Mouse (Mus musculus) layer of hippocampus, postnatal 25 days (tissue): ENCODE results near the gene 9130204L05Rik. TPM values are rescaled to one million over a fixed set of nuclear protein-coding genes. Genes with fewer than 3 reads are reported as not detected.

Experiments
- DNase-seq, 2 experiments: peaks; one replicate each; pipeline ENCODE4 v3.0.0; 2022; ENCODE audit warnings: mixed read lengths in 2 of 2, low spot score in 1 of 2; ENCODE audit errors: extremely low spot score in 1 of 2
- total RNA-seq, 2 experiments: library from RNA; stranded (reverse); gene quantifications; 2 replicates each; pipeline ENCODE4 v1.2.3; 2021

Gene 9130204L05Rik
- not detected for total RNA-seq

GRCm38 (mm10) chr3:91090703-91091102 is at the start of gene 9130204L05Rik:
Gene 9130204L05Rik (minus strand): TSS chr3:91090803.
- no peak for DNase-seq

GRCm38 (mm10) chr3:91108696-91109095 is 18.1 kb upstream of the 9130204L05Rik start:
- no peak for DNase-seq

GRCm38 (mm10) chr3:91059211-91059610 is 31.4 kb downstream of the 9130204L05Rik start:
- DNase-seq = no peak

GRCm38 (mm10) chr3:91052654-91053053 is 37.9 kb downstream of the 9130204L05Rik start:
- no peak for DNase-seq
